Mouse (Mus musculus) cerebellum, adult 2 months (tissue): ENCODE measurements at regions not wholly inside any gene's neighbourhood (a gene's known extent, or its start where the extent isn't known, plus 50 kb on each side); places are given as distances from the start of the nearest gene placed in this dataset.
"Not testable (repeated sequence)": the region's sequence is repeated elsewhere in the genome, so short reads cannot be mapped to it uniquely, and the experiment has no call there.

Experiments used
- DNase-seq, 2 experiments: peaks; one replicate each; pipeline ENCODE4 v3.0.0; 2021
- H3K27ac ChIP-seq: fragments of 200-500 bp; 2 replicates; pipeline ENCODE4 v1.5.1; 2012; ENCODE audit warnings: low read length, control low read depth, inconsistent platforms; ENCODE audit not compliant: insufficient read depth
- H3K27me3 ChIP-seq: fragments of 200-500 bp; 2 replicates; pipeline ENCODE4 v1.6.1; 2012; ENCODE audit warnings: inconsistent platforms, mild to moderate bottlenecking, low read length, moderate library complexity; ENCODE audit not compliant: control insufficient read depth, insufficient read depth
- H3K4me1 ChIP-seq: fragments of 200-500 bp; 2 replicates; pipeline ENCODE4 v1.6.1; 2011; ENCODE audit warnings: low read length; ENCODE audit not compliant: control insufficient read depth, insufficient read depth
- H3K4me3 ChIP-seq: fragments of 200-500 bp; replicated peaks from 2 replicates; pipeline ENCODE3; 2011; ENCODE audit warnings: mild to moderate bottlenecking, low read depth, low read length, control low read depth; ENCODE audit not compliant: insufficient read depth
- CTCF ChIP-seq: fragments of 200-500 bp; IDR thresholded peaks from 2 replicates; pipeline ENCODE4 v1.5.1; 2011; ENCODE audit warnings: low read depth, mild to moderate bottlenecking, control low read depth, low read length, moderate library complexity, borderline replicate concordance; ENCODE audit not compliant: insufficient read depth
- POLR2A ChIP-seq: fragments of 200-500 bp; IDR thresholded peaks from 2 replicates; pipeline ENCODE4 v1.6.1; 2011; ENCODE audit warnings: low read length, control low read depth, borderline replicate concordance; ENCODE audit not compliant: insufficient read depth
- WGBS: fragments of 180-500 bp; shearing (Covaris S2); methylation state at CpG from one replicate; pipeline ENCODE4 v1.1.7; 2018; 5-methylcytosine and 5-hydroxymethylcytosine counted together

DNA sequence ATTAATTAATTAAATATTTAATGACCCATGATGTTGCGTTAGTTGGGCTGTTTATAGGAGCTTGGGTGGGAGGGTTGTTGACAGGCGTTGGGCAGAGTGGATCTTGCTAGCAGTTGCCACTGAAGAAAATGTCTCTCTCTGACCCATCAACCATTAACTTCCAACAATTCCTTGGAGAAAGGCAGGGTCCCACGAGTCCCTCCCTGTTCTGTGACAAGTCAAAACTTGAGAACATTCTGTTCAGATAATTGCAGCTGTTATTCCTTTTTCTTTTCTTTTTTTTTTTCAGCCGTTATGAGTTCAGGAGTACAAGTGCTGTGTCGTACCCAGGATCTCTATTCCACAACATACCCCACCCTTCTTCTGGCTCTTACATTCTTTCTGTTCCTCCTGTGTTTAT lies 59.8 kb upstream of the Tnfrsf21 start:
- Histone ChIP-seq H3K27me3 (no peaks in the 10 kb centered on the region), H3K4me1 (no peaks in the 10 kb centered on the region), H3K4me3 (no peak overlapping the region), H3K27ac (no peak overlapping the region)
- WGBS: 70% methylated on average over 5 of the region's 5 CpGs
- TF ChIP-seq CTCF: no peak
- TF ChIP-seq POLR2A: no peak
- no peak for DNase-seq

DNA sequence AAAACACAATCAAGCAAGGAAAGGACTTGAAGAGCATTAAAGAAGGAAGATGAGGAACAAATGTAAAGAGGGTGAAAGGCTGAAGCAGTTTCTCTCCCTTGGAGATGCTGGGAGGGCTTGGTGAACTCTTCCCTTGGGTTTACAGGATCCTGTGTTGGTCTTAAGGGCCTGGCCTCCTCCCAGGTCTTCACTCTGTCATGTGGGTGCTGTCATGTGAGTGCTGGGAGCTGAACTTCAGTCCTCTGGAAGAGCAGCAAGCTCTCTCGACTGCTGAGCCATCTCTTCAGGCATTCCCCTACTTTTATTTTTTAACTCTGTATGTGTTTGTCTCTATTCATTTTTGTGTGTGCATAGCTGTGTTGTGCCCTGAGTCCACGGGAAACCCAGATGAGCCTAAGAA lies 61.6 kb upstream of the Tnfrsf21 start:
- Histone ChIP-seq H3K27ac (no peak overlapping the region), H3K4me1 (no peaks in the 10 kb centered on the region), H3K27me3 (no peaks in the 10 kb centered on the region), H3K4me3 (no peak overlapping the region)
- no peak for DNase-seq
- 63% methylated on average over 2 of the region's 2 CpGs for WGBS
- TF ChIP-seq CTCF (no peak), POLR2A (no peak)

GRCm38 (mm10) chr17:42944453-42944852 lies 68.0 kb upstream of the Cd2ap start:
- WGBS: 84% methylated on average over 2 of the region's 2 CpGs
- no peaks in the 10 kb centered on the region for H3K4me1 ChIP-seq
- H3K27ac ChIP-seq: no peak overlapping the region
- no peaks in the 10 kb centered on the region for H3K27me3 ChIP-seq
- no peak overlapping the region for H3K4me3 ChIP-seq
- DNase-seq: no peak
- TF ChIP-seq POLR2A (no peak), CTCF (no peak)

- no peaks in the 10 kb centered on the region for H3K4me1 ChIP-seq
- TF ChIP-seq CTCF (no peak), POLR2A (no peak)
- 8% methylated on average over 9 of the region's 9 CpGs for WGBS
Observed at GRCm38 (mm10) chr17:42943272-42943696, 66.8 kb upstream of the Cd2ap start.

DNA sequence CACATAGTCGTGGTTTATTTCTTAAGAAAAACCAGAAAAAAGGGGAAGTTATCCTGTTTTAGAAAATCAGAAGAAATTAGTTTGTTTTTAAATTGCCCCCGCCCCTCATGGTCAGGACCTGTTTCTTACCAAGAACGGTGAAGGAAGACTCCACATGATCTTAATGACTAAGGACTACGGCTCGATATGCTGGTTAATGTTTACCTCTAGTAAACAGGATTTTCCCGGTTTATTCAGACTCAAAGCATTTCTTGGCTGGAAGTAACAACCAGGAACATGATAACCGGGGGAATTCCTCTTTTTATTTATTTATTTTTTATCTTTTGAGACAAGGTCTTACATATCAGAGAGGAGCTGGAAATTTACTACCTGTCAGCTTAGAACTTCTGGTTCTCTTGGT lies 63.0 kb upstream of the Cd2ap start:
- Histone ChIP-seq H3K27me3 (no peaks in the 10 kb centered on the region), H3K4me1 (no peaks in the 10 kb centered on the region), H3K4me3 (no peak overlapping the region), H3K27ac (no peak overlapping the region)
- WGBS: 82% methylated on average over 7 of the region's 7 CpGs
- TF ChIP-seq POLR2A (no peak), CTCF (no peak)
- DNase-seq: no peak

More at GRCm38 (mm10) chr17:42943272-42943696, 66.8 kb upstream of the Cd2ap start:
- H3K4me3 ChIP-seq: no peak overlapping the region
- no peaks in the 10 kb centered on the region for H3K27me3 ChIP-seq
- DNase-seq: peak; percentile 35 to 55
- H3K27ac ChIP-seq: no peak overlapping the region

- Histone ChIP-seq H3K27me3 (no peaks in the 10 kb centered on the region), H3K4me3 (no peak overlapping the region), H3K4me1 (no peaks in the 10 kb centered on the region), H3K27ac (no peak overlapping the region)
- WGBS: 78% methylated on average over 1 of the region's 1 CpGs
- TF ChIP-seq POLR2A: no peak
- TF ChIP-seq CTCF: no peak
- DNase-seq: no peak
Observed at GRCm38 (mm10) chr17:42938579-42938978, 62.1 kb upstream of the Cd2ap start.

- not testable (repeated sequence) for H3K4me3 ChIP-seq, H3K27ac ChIP-seq, H3K27me3 ChIP-seq, H3K4me1 ChIP-seq, DNase-seq
- 90% methylated on average over 3 of the region's 3 CpGs for WGBS
Observed at GRCm38 (mm10) chr17:42937480-42937879, 61.0 kb upstream of the Cd2ap start.

- Histone ChIP-seq H3K27ac (no peak overlapping the region), H3K27me3 (no peaks in the 10 kb centered on the region), H3K4me1 (no peaks in the 10 kb centered on the region), H3K4me3 (no peak overlapping the region)
- TF ChIP-seq POLR2A: no peak
- TF ChIP-seq CTCF: no peak
- no peak for DNase-seq
- WGBS: 55% methylated on average over 3 of the region's 3 CpGs
Observed at GRCm38 (mm10) chr17:42934068-42934467, 57.6 kb upstream of the Cd2ap start.

- no peak overlapping the region for H3K27ac ChIP-seq
- H3K4me3 ChIP-seq: no peak overlapping the region
- TF ChIP-seq POLR2A (no peak), CTCF (no peak)
- 76% methylated on average over 7 of the region's 7 CpGs for WGBS
- H3K27me3 ChIP-seq: no peaks in the 10 kb centered on the region
- H3K4me1 ChIP-seq: no peaks in the 10 kb centered on the region
- no peak for DNase-seq
Observed at GRCm38 (mm10) chr17:42933335-42934004, 57.0 kb upstream of the Cd2ap start.
